Mouse (Mus musculus) myocyte (in vitro differentiated cells): ENCODE data around the gene Epb42.

Experiments used
- CEBPB ChIP-seq: IDR thresholded peaks from 2 replicates; pipeline ENCODE4 v1.6.1; 2011; ENCODE audit warnings: mild to moderate bottlenecking, moderate library complexity; ENCODE audit not compliant: poor library complexity, insufficient read depth, severe bottlenecking
- E2F4 ChIP-seq: IDR thresholded peaks from one replicate; pipeline ENCODE4 v1.6.1; 2011; ENCODE audit warnings: mild to moderate bottlenecking, control low read depth, moderate library complexity; ENCODE audit not compliant: insufficient read depth
- MAX ChIP-seq: IDR thresholded peaks from one replicate; pipeline ENCODE4 v1.6.1; 2011; ENCODE audit warnings: low read depth, mild to moderate bottlenecking, control low read depth
- MYOG ChIP-seq, 3 experiments: IDR thresholded peaks; one replicate each; pipeline ENCODE4 v1.6.1; 2011; ENCODE audit warnings: control low read depth in 2 of 3, low read depth in 2 of 3, mild to moderate bottlenecking in 2 of 3; ENCODE audit not compliant: insufficient read length in 2 of 3, control insufficient read depth in 1 of 3, insufficient read depth in 1 of 3
- POLR2A ChIP-seq: IDR thresholded peaks from one replicate; pipeline ENCODE4 v1.6.1; 2011; ENCODE audit warnings: low read depth, mild to moderate bottlenecking, control low read depth, moderate library complexity; ENCODE audit not compliant: insufficient read length
- POLR2AphosphoS2 ChIP-seq: IDR thresholded peaks from one replicate; pipeline ENCODE4 v1.6.1; 2011; ENCODE audit warnings: low read depth, control low read depth; ENCODE audit not compliant: insufficient read length
- TCF12 ChIP-seq: IDR thresholded peaks from one replicate; pipeline ENCODE4 v1.6.1; 2011; ENCODE audit warnings: mild to moderate bottlenecking, control low read depth; ENCODE audit not compliant: poor library complexity, insufficient read depth, severe bottlenecking
- TCF3 ChIP-seq: IDR thresholded peaks from one replicate; pipeline ENCODE4 v1.6.1; 2011; ENCODE audit warnings: low read depth, control low read depth; ENCODE audit not compliant: insufficient read length
- USF1 ChIP-seq: IDR thresholded peaks from one replicate; pipeline ENCODE4 v1.6.1; 2011; ENCODE audit warnings: low read depth, mild to moderate bottlenecking, control low read depth, moderate library complexity

DNA sequence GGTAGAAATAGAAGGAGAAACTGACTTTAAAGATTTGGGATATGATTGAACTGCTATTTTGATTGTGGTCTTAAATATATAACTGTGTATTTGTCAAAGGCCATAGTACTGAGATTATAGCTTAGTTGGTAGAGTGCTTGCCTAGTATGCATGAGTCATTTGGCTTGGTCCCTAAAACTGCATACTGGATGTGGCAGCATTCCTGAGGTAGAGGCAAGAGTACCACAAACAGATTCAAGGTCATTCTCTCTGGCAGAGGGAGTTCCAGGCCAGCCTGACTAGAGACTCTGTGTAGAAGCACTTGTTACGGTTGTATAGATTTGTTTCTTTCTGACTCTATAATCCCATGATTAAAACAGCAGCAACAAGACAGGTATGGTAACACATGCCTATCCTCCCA is 57.1 kb downstream of the Epb42 start:
- no peak for TF ChIP-seq POLR2A
- TF ChIP-seq E2F4, result no peak
- TF ChIP-seq USF1, result no peak
- TF ChIP-seq POLR2AphosphoS2, result no peak
- no peak for TF ChIP-seq MYOG (IDR thresholded peaks at IDR 0.05; ENCODE audit: control insufficient read depth in 1 of 3, insufficient read depth in 1 of 3, insufficient read length in 2 of 3, low read depth in 2 of 3)
- no peak for TF ChIP-seq TCF12
- no peak for TF ChIP-seq MAX
- no peak for TF ChIP-seq CEBPB
- no peak for TF ChIP-seq TCF3
